Mouse (Mus musculus): ENCODE results near the gene Map7d2.

GRCm38 (mm10) chrX:159447133-159447532 is 32.8 kb downstream of the Map7d2 start:
- TF ChIP-seq CTCF (IDR thresholded peaks at IDR 0.05; ENCODE audit: borderline replicate concordance, extremely low read depth, insufficient read depth, insufficient read length) (no peak), POLR2A (IDR thresholded peaks at IDR 0.05; ENCODE audit: borderline replicate concordance, extremely low read depth, insufficient read depth, insufficient read length, poor library complexity, severe bottlenecking) (no peak)

All from brain, embryonic 14.5 days (tissue).